Mouse (Mus musculus) cerebellum, postnatal 10 days (tissue): ENCODE results near the gene Apoh.

ENCODE experiments used
- DNase-seq, 2 experiments: peaks; one replicate each; pipeline ENCODE4 v3.0.0; 2021; ENCODE audit warnings: mixed read lengths in 2 of 2

Gene Apoh

GRCm38 (mm10) chr11:108384920-108385665, 41.9 kb downstream of the Apoh start:
- DNase-seq: no peak

DNA sequence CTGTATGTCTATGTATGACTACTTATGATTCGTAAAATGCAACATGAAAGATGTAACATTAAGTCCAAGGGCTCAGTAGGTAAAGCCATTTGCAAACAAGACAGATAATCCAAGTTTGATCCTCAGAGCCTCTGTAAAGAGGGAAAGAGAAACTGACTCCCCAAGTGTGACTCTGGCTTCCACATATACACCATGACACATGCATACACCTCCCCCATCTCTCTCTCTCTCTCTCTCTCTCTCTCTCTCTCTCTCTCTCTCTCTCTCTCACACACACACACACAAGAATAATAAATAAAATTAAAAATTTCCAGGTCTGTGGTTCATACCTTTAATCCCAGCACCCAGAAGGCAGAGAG, 42.5 kb downstream of the Apoh start:
- no peak for DNase-seq

DNA sequence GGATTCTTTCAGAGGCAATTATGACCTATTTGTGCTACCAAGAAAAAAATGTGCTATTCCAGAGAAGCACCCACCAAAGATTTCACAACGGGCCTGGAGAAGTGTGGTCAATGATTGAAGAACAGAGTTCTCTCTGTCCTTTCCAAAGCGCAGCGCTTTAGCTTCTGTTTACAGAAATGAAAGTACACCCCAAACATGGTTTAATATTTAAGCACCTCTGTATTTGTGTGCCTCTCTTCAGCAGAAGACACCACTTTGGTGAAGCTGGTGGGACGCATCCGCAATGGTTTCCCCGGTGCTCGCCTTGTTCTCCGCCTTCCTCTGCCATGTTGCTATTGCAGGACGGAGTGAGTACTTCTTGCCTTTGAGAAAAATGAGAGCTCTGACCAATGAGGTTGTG, 51.9 kb downstream of the Apoh start:
- no peak for DNase-seq

DNA sequence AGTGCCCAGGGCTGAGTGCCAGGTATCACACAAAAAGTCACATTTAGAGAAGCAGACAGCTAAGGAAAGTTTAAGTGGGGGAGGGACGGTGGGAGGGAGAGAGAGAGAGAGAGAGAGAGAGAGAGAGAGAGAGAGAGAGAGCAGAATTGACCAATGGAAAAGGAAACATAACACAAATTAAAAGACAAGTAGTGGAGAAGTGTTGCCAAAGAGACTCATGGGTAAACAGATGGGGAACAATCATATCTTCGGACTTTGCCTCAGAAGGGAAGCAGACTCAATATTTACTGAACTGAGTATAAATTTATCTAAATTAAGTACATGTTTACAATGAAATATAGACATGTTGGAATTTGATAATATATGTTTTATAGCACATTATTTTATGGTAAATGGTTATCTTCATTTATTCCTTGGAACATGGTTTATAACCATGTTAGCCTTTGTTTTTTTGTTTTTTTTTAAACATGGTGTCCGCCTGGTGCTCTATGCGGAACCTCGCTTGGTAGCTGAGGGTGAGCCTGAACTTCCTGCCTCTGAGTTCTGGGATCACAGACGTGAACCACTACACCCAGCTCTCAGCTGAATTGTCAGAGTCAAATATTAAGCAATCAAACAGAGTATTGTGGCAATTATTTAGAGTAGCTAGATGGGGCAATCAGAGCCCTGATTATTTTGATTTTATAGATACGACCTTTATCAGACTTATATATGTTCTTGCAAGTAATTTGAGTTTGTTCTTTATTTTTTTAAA, 53.1 kb downstream of the Apoh start:
- DNase-seq: no peak

- DNase-seq: peak in 1 of 2 experiments; percentile 9
These were observed 66.9 kb downstream of the Apoh start for GRCm38 (mm10) chr11:108409876-108410644.

- no peak for DNase-seq
These were observed 73.2 kb downstream of the Apoh start for GRCm38 (mm10) chr11:108416360-108416759.

- DNase-seq: peak; percentile 61 to 62
These were observed 75.4 kb downstream of the Apoh start for GRCm38 (mm10) chr11:108418540-108418939.

DNA sequence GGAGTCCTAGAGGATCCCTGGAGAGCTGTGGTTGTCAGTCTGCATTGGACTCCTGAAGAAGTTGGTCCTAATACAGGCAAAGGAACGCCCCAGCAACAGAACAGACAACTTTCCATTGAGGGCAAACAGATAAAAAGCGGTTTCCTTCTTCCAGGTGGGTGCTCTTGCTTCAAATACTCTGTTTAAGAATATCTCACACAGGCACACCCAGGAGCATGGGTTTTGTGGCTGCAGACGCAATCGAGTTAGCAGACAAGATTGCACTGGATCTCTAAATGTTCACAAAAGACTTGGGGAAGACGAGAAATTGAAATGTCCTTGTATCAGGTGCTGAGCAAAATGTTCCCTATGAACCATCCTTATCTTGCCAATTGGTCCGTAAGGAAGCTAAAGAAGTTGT, 76.1 kb downstream of the Apoh start:
- DNase-seq: no peak

DNA sequence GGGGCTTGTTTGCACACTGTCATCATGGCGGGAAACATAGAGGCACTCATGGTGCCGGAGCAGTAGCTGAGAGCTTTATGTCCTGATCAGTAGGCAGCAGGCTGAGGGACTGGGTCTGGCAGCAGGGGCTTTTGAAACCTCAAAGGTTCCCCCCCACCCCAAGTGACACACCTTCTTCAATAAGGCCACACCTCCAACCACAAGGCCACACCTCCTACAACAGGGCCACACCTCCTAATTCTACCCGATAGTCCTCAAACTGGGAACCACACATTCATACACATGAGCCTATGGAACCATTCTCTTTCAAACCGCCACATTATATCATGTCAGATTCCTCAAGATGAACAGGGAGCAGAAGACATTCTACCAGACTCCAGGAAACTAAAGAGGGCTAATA, 77.6 kb downstream of the Apoh start:
- no peak for DNase-seq

DNA sequence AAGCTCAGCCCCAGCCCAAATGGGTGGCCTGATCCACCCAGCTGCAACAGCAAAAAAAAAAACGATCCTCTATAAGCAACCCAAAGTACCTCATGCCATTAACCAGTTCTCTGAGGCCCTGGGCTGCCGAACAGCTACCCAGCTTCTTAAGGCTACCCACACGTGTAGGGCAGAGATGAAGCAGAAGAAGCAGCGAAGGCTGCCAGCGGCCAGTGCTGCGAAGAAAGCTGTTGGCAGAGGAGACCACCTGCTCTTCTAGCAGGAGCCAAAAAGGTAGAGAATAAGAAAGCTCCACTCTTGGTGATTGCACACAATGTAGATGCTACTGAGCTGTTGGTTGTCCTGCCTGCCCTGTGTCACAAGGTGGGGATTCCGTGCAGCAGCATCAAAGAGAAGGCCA, 80.1 kb downstream of the Apoh start:
- DNase-seq: peak; percentile 60 to 66

DNA sequence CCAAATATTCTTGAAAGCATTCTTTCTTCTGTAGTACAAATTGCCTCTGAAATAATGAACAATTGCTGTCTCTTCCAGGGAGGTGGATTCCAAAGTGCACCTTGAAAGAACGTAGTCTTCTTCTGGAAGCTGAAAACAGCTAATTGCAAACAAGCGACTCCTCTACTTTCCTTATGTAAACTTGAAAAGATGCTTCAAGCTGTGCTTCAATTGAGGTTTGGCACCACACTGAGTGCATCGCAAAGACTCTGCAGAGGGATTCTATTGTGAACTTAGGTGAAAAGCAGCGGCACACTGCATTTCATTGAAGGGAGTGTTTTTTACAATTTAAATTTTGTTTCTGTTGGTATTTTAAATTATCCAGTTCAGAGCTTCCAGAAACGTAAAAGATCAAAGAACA, 81.0 kb downstream of the Apoh start:
- DNase-seq: peak; percentile 13 to 20

DNA sequence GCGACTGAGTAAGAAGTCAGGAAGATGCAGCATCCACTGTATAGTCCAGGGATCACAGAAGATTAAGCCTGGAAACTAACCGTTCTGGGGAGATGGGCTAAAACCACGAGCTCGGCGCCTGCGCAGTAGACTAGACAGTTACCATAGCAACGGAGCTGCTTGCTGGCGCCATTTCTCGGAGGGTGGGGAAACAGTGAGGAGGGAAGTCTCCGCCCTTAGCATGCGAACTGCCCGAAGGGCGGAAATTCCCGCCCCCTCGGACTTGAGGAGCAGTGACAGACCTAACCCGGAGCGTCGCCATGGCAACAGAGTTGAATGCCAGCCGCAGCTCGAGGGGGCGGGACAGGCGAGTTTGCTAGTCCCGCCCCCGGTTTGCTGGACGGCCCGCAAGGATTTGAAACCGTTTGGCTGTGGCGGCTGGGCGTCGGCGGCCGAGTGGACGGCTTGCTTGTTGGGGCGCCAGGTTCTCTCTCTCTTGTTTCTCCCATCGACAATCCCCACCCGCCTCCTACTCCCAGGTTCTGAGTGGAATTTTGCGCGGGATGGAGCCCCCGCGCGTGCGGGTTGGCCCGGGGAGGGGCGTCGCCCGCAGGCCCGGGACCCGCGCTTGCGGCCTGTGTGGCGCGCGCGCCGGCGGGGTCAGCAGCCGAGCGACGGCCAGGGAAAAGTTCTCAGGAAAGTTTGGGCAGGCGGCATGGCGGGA, 81.9 kb downstream of the Apoh start, which contains the start of gene Cep112:
Cep112 (plus strand) TSS at position 304 of the 703 bp plus-strand sequence.
- DNase-seq: peak; percentile 98 to 99

DNA sequence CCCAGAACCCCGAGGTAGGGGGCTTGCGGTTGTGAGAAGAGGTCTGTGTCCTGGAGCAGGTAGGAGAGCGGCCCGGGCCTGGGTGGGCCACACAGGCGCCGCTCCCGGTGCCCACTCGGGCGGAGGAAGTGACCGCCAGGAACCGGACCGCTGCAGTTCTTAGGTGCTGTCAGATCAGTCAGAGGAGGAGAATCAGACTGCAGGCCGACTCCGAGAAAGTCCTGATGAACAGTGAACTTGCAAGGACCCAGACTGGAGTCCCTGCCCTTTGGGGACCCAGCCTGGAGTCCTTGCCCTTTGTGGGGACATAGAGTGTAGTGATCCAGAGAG, 82.4 kb downstream of the Apoh start:
- DNase-seq: no peak

DNA sequence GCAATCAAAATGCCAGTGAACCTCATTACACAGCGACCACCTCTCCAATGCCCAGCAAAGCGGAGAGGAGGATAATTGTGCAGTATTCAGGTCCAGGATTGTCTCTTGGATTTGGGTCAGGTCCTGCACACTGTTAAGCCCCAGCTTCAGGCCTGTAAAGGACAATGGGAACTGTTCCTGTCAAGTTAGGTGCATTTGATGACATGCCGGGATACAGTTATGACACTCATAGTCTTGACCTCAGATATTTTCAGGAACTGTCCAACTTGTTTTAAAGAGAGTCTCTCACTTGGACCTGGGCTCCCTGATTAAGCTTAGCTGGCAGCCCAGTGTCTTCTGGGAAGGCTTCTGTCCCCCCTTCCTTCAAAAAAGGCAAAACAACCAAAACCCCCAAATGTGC, 82.9 kb downstream of the Apoh start:
- no peak for DNase-seq

- no peak for DNase-seq
These were observed 84.0 kb downstream of the Apoh start for GRCm38 (mm10) chr11:108427191-108427590.

DNA sequence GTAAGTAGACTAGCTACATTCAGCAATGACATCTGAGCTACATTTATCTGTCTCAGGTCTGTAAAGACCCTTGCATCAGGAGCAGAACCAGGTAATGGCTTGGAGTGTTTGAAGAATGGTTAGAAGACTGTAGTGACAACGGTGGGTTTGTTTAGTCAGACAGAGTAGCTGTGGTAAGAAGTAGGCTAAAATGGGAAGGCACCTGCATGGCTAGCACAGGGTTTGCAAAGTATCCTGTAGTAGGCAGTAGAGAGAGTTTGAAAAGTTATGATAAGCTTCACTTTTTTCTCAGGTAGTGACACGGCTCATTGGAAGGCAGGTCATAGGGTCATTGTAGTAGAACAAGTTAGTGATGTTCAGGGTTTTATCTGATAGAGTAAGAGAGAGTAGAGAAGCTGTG, 85.9 kb downstream of the Apoh start:
- DNase-seq: no peak

DNA sequence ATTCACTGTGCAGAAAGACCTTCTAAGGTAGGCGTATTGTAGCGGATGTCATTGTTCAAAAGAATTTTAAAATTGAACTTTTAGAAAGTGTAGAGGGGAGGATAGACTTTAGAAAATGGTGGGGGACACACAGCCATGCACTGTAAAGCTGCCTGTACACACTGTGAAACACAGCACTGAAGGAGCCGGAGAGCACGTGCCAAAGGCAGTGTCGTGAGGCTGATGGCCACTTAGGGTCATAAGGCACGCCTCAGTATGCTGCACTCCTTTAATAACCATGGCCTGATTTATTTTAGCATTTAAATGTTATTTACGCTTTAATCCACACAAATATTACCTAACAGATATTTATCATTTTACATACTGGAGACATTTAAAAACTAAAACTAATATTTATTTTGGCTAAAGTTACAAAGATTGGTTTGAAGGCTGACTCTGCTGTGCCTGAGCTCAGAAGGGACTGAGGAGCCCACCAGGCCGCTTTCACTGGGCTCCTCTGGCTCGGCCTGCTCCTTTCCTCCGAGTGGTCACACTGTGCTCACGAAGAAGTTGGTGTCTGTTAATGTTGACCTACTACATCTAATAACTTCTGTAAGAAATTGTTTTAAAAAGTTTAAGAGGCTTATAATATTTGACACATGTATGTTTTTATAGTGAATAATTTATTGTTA, 100.9 kb downstream of the Apoh start:
- no peak for DNase-seq

DNA sequence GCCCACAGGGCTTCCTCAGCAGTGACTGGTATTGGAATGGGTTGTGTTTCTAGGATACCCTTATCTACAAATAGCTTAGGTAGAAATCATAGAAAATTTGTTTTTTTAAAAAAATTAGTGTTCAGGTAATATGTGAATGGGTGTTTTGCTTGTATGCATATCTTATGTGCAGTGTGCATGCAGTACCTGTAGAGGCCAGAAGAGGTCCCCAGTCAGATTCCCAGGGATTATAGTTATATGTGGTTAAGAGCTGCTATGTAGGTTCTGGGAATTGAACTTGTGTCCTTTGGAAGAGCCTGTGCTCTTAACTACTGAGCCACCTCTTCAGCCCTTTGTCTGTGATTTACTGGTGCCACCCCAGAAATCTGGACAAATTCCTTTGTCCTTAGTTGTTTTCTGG, 104.0 kb downstream of the Apoh start:
- peak; percentile 58 to 68 for DNase-seq

- DNase-seq: peak; percentile 86 to 90
These were observed 106.7 kb downstream of the Apoh start for GRCm38 (mm10) chr11:108449811-108450210.

GRCm38 (mm10) chr11:108459599-108459998, 116.4 kb downstream of the Apoh start:
- DNase-seq: no peak
